Mouse (Mus musculus) liver, embryonic 14 days (tissue): ENCODE measurements around the gene Tprn. TPM values are rescaled to one million over a fixed set of nuclear protein-coding genes. Genes with fewer than 3 reads are reported as not detected.

ENCODE experiments used
- polyA plus RNA-seq: library from polyadenylated mRNA; depleted of rRNA; stranded (reverse); fragments of >200 nt; gene quantifications from 2 replicates; pipeline ENCODE4 v1.2.3, GENCODE M21; 2012; rRNA removed

Gene Tprn
- polyA plus RNA-seq: 2.0 and 3.1 TPM in 2 replicates

GRCm38 (mm10) chr2:25262291-25262767, at the start of gene Tprn:
Gene Tprn (plus strand): TSS chr2:25262618.

DNA sequence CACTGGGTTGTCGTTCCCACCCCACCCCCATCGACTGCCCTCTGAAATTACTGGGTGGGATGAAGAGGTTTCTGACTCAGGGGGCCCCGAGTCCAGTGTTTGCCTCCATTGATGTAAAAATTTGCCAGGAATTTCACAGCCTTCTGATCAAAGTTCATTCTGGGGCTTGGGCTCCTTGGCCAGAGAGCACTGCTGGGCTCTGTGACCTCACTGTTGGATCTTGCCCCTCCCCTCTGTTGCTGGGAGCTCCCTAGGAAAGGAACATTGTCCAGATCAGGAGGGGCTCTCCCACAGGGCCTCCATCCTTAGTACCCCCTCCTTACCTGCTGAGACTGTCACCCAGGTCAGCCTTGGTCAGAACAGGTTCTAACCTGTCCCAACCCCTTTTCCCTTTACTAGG, 48.0 kb upstream of the Tprn start, which contains the start of gene Stpg3:
TSS of gene Stpg3 (minus strand) at position 194 of the 400 bp plus-strand sequence.

DNA sequence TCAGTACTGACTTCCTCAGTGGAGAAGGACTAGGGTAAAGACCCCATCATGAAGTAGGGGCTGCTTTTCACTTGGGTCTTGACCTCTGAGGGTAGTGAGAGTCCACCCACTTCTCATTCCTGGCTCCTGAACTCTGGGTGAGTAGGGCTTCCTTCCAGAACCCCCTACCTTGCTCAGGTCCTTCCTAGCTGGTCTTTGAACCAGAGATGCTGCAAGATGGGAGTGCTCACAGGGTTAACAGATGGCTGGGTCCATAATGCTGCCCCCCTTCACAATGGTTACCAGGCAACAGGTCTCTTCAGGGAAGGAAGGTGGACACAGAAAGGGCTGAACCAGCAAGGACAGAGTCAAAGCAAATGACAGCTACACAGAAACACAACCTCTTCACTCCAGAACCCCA, 44.0 kb upstream of the Tprn start, which contains the start of gene Fam166a:
TSS of gene Fam166a (plus strand) at position 301 of the 400 bp plus-strand sequence.

DNA sequence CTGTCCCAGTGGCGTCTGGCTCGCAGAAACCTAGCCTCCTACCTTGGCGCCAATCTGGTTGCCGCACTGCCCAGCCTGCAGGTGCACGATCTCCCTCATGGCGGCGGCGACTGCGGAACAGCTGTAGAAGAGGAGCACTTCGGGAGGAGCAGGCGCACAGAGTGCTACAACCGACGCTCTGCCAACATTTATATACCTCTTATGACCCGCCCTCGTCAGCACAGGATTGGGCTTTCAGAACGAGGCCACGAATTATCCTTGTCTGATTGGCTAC, 38.0 kb upstream of the Tprn start, which contains the start of gene Tubb4b:
TSS of gene Tubb4b (minus strand) at position 211 of the 274 bp plus-strand sequence.

DNA sequence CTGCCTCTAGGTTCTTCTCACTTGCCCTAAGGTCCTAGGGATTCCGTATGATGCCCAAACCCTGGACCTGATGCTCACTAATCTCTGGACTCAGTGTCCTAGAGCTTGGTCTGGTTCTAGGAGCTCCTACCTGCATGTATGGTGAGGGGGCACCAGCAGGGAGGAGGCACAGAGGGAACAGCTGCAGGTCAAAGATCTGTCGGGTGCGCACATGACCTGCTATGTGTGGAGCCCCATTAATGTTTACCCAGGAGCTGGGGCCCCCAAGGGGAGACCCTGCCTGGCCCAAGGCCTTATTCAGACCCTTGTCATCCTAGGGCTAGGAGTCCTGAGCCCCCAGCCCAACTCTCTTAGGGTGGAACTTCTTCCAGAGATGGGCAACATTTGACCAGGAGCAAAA, 28.4 kb upstream of the Tprn start, which contains the start of gene Slc34a3:
TSS of gene Slc34a3 (minus strand) at position 315 of the 400 bp plus-strand sequence.

GRCm38 (mm10) chr2:25236614-25237013, 25.8 kb upstream of the Tprn start, which contains the start of gene Rnf224:
Gene Rnf224 (minus strand): TSS chr2:25236787.

GRCm38 (mm10) chr2:25242101-25242506, 20.3 kb upstream of the Tprn start, which contains the start of the genes Rnf208 and Cysrt1:
Gene Rnf208 (plus strand): TSS chr2:25242255.
Gene Cysrt1 (minus strand): TSS chr2:25242452.

GRCm38 (mm10) chr2:25246183-25247072, 16.0 kb upstream of the Tprn start, which contains the start of gene AL732309.1:
Gene AL732309.1 (minus strand): TSS chr2:25246863.

DNA sequence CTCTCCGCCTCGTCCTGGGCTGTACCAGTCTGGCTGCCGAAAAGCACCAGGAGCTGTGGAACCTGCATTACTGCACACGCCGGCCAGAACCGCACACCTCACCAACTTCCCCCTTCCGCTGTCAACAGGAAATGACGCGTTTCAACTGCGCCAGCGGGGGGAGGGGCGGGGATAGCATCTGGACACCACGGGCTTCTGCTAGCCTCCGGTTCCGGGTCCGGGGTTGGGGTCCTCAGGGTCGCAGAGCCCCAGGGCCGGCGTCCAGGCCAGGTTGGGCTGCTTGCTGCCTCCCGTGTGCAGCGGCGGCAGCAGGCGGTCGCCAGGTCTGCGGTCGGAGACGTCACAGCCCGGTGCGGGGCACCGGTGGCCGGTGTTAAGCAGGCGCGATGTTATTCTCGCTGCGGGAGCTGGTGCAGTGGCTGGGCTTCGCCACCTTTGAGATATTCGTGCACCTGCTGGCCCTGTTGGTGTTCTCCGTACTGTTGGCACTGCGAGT, 7.1 kb upstream of the Tprn start, which contains the start of gene Tmem203:
TSS of gene Tmem203 (plus strand) at position 156 of the 496 bp plus-strand sequence.

GRCm38 (mm10) chr2:25271827-25272511, 9.6 kb downstream of the Tprn start, which contains the start of the genes Ssna1 and Anapc2:
Gene Ssna1 (minus strand): TSS chr2:25272438.
Gene Anapc2 (plus strand): TSS chr2:25272478.

DNA sequence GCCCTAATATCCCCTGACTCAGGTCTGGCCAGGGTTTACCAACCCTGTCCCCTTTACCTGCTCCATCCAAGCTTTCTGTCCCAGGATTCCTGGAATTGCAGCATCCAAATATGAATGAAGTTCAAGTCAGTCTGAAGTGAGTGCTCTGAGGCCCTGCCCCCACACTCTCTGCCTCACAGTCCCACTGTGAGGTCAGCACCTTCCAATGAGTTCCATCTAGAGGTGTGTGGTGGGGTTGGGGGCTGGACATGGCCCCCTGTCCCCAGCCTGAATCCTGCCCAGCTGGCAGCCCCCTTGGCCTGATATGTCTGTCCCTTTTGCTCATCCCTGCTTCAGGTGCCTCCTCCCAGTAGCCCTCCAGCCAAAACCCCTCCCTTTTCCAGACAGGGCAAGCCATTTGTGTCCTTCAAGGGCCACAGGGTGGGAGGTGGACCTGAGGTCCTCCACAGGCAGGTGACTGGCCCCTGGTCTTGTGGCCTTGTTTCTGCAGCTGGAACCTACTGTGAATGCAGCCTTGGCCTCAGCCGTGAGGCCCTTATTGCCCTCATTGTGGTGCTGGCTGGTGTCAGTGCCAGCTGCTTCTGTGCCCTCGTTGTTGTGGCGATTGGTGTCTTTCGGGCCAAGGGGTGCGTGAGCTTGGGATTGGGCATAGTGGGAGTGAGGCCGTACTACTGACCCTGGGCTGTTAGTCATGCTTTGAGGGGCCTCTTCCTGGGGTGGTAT, 25.7 kb downstream of the Tprn start, which contains the start of gene Tmem210:
TSS of gene Tmem210 (plus strand) at position 219 of the 723 bp plus-strand sequence.

GRCm38 (mm10) chr2:25289651-25290050, 27.2 kb downstream of the Tprn start, which contains the start of gene Lrrc26:
Gene Lrrc26 (plus strand): TSS chr2:25289915.

DNA sequence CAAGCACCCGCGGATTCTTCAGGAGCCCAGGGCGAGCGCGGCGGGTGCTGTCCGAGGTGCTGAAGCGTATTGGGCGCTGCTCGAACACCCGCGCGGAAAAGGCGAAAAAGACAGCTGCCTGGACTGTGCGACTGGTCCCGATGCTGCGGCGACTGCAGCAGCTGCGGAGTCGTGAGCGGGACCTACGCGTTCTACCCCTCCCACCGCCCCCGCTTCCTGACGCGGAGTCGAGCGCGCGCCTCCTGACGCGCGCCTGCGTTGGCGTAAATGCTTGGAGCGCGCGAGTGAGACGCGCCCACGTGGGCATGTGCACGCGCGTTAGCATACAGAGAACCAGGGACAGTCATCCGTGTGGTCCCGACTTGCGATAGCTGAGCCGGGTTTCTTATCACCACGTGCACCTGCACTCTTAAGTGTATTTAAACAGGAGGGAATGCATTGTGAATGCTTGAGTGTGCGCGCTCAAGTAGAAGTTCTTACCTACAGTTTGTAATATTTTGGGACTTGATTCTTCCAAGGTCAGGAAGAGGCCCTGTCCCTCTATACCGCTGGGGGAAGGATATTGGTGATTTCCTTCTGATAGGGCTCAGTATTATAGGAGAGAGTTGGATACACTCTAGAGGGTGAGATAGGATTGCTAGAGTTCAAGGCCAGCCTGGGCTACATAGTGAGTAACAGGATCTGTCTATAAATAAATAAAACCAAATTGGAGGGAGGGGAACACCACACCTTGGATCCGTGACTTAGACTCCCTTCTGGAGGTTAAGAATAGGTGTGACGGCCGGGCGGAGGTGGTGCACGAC, 56.8 kb downstream of the Tprn start, which contains the start of gene Grin1:
TSS of gene Grin1 (minus strand) at position 217 of the 803 bp plus-strand sequence.

Other genes starting within 250 kb of the Tprn start
- 9.4 and 9.6 TPM in 2 replicates for gene Nsmf, start 208.3 kb upstream of the Tprn start, polyA plus RNA-seq
- gene Entpd8, start 182.3 kb upstream of the Tprn start, polyA plus RNA-seq: 4.1 and 5.2 TPM in 2 replicates
- gene Noxa1, start 167.5 kb upstream of the Tprn start, polyA plus RNA-seq: 1.2 and 1.5 TPM in 2 replicates
- gene Nrarp, start 81.9 kb upstream of the Tprn start, polyA plus RNA-seq: 3.4 and 4.2 TPM in 2 replicates
- gene Tor4a, start 65.7 kb upstream of the Tprn start, polyA plus RNA-seq: 2.9 and 4.0 TPM in 2 replicates
- gene Nelfb, start 51.1 kb upstream of the Tprn start, polyA plus RNA-seq: 16.1 and 18.8 TPM in 2 replicates
- gene Stpg3, start 48.0 kb upstream of the Tprn start, polyA plus RNA-seq: not detected in 2 replicates
- gene Fam166a, start 43.9 kb upstream of the Tprn start, polyA plus RNA-seq: 0.03 and 1.2 TPM in 2 replicates
- 658 and 704 TPM in 2 replicates for gene Tubb4b, start 37.9 kb upstream of the Tprn start, polyA plus RNA-seq
- not detected in 2 replicates for gene Slc34a3, start 28.3 kb upstream of the Tprn start, polyA plus RNA-seq
- 0.02 TPM in 1 of 2 replicates, not detected in the other for gene Rnf224, start 25.8 kb upstream of the Tprn start, polyA plus RNA-seq
- gene Rnf208, start 20.4 kb upstream of the Tprn start, polyA plus RNA-seq: 0.60 and 0.69 TPM in 2 replicates
- gene Cysrt1, start 20.2 kb upstream of the Tprn start, polyA plus RNA-seq: not detected in 2 replicates
- gene AL732309.1, start 15.8 kb upstream of the Tprn start, polyA plus RNA-seq: 4.7 and 5.3 TPM in 2 replicates
- 6.5 and 7.9 TPM in 2 replicates for gene Tmem203, start 7.2 kb upstream of the Tprn start, polyA plus RNA-seq
- gene Ssna1, start 9.8 kb downstream of the Tprn start, polyA plus RNA-seq: 70.9 and 83.9 TPM in 2 replicates
- gene Anapc2, start 9.9 kb downstream of the Tprn start, polyA plus RNA-seq: 21.4 and 24.9 TPM in 2 replicates
- gene Tmem210, start 25.5 kb downstream of the Tprn start, polyA plus RNA-seq: not detected in 2 replicates
- 0.02 TPM in 1 of 2 replicates, not detected in the other for gene Lrrc26, start 27.3 kb downstream of the Tprn start, polyA plus RNA-seq
- gene Grin1, start 56.6 kb downstream of the Tprn start, polyA plus RNA-seq: 0.02 and 0.03 TPM in 2 replicates
- 5.0 and 8.0 TPM in 2 replicates for gene Man1b1, start 69.7 kb downstream of the Tprn start, polyA plus RNA-seq
- 9.5 and 11.0 TPM in 2 replicates for gene Dpp7, start 93.7 kb downstream of the Tprn start, polyA plus RNA-seq
- gene Uap1l1, start 103.1 kb downstream of the Tprn start, polyA plus RNA-seq: 3.3 and 4.3 TPM in 2 replicates
- gene Sapcd2, start 109.7 kb downstream of the Tprn start, polyA plus RNA-seq: 18.3 and 19.0 TPM in 2 replicates
- gene Entpd2, start 133.3 kb downstream of the Tprn start, polyA plus RNA-seq: 0.18 and 0.22 TPM in 2 replicates
- gene Npdc1, start 136.7 kb downstream of the Tprn start, polyA plus RNA-seq: 3.2 and 3.7 TPM in 2 replicates
- gene Fut7, start 160.6 kb downstream of the Tprn start, polyA plus RNA-seq: 0.37 and 0.68 TPM in 2 replicates
- 1.9 and 2.4 TPM in 2 replicates for gene Abca2, start 166.1 kb downstream of the Tprn start, polyA plus RNA-seq
- gene Clic3, start 194.2 kb downstream of the Tprn start, polyA plus RNA-seq: 0.14 and 0.23 TPM in 2 replicates
- 7.5 and 7.9 TPM in 2 replicates for gene Paxx, start 198.5 kb downstream of the Tprn start, polyA plus RNA-seq
- 0.21 TPM in 2 replicates for gene Ptgds, start 207.4 kb downstream of the Tprn start, polyA plus RNA-seq
- gene Lcn12, start 231.3 kb downstream of the Tprn start, polyA plus RNA-seq: not detected in 2 replicates
- 4.5 and 8.5 TPM in 2 replicates for gene Fbxw5, start 238.1 kb downstream of the Tprn start, polyA plus RNA-seq
- gene C8g, start 239.1 kb downstream of the Tprn start, polyA plus RNA-seq: 19.1 and 24.6 TPM in 2 replicates